Mouse (Mus musculus): ENCODE data around the gene Dlgap1. TPM values are rescaled to one million over a fixed set of nuclear protein-coding genes. Genes with fewer than 3 reads are reported as not detected.

Dlgap1 gene
- polyA plus RNA-seq, 1 experiment from 2014 or later = 1.6 TPM

- Histone ChIP-seq H3K9ac (ENCODE audit: low read depth, low read length) (no peak overlapping the region), H3K4me3 (ENCODE audit: low read depth, low read length) (no peak overlapping the region), H3K4me2 (no peak overlapping the region), H3K36me3 (ENCODE audit: control insufficient read depth, insufficient read depth, low read length) (no peaks in the 10 kb centered on the region), H3K4me1 (replicated peaks; ENCODE audit: control insufficient read depth, insufficient read depth, low read length) (no peaks in the 10 kb centered on the region), H3K9me3 (ENCODE audit: control insufficient read depth, low read length) (no peaks in the 10 kb centered on the region), H3K27ac (ENCODE audit: low read depth, low read length) (no peak overlapping the region), H3K27me3 (replicated peaks; ENCODE audit: control insufficient read depth, insufficient read depth, low read length) (0 out of 2 replicates have a peak, but pooled peaks cover 4% of the 10 kb centered on the region)
- 78% methylated on average over 12 of the region's 12 CpGs for WGBS
- no peak for ATAC-seq (replicated peaks; ENCODE audit: low FRiP score)
- no peak for DNase-seq (ENCODE audit: low spot score)
Measured at GRCm38 (mm10) chr17:70856871-70857415, 888.1 kb downstream of the Dlgap1 start.

GRCm38 (mm10) chr17:70858814-70859213 lies 889.9 kb downstream of the Dlgap1 start:
- Histone ChIP-seq H3K4me1 (replicated peaks; ENCODE audit: control insufficient read depth, insufficient read depth, low read length) (no peaks in the 10 kb centered on the region), H3K4me3 (ENCODE audit: low read depth, low read length) (no peak overlapping the region), H3K36me3 (ENCODE audit: control insufficient read depth, insufficient read depth, low read length) (no peaks in the 10 kb centered on the region), H3K27ac (ENCODE audit: low read depth, low read length) (no peak overlapping the region), H3K4me2 (no peak overlapping the region), H3K9me3 (ENCODE audit: control insufficient read depth, low read length) (no peaks in the 10 kb centered on the region), H3K27me3 (replicated peaks; ENCODE audit: control insufficient read depth, insufficient read depth, low read length) (no peaks in the 10 kb centered on the region), H3K9ac (ENCODE audit: low read depth, low read length) (no peak overlapping the region)
- no peak for ATAC-seq (replicated peaks; ENCODE audit: low FRiP score)
- 79% methylated on average over 4 of the region's 4 CpGs for WGBS
- DNase-seq (ENCODE audit: low spot score) = no peak

GRCm38 (mm10) chr17:70864117-70864516 lies 895.2 kb downstream of the Dlgap1 start:
- no peak for DNase-seq (ENCODE audit: low spot score)
- no peak overlapping the region for H3K9ac ChIP-seq (ENCODE audit: low read depth, low read length)
- no peaks in the 10 kb centered on the region for H3K9me3 ChIP-seq (ENCODE audit: control insufficient read depth, low read length)
- no peaks in the 10 kb centered on the region for H3K4me1 ChIP-seq (replicated peaks; ENCODE audit: control insufficient read depth, insufficient read depth, low read length)
- WGBS = 87% methylated on average over 8 of the region's 8 CpGs
- H3K27ac ChIP-seq (ENCODE audit: low read depth, low read length) = no peak overlapping the region
- H3K36me3 ChIP-seq (ENCODE audit: control insufficient read depth, insufficient read depth, low read length) = no peaks in the 10 kb centered on the region
- no peak overlapping the region for H3K4me2 ChIP-seq
- ATAC-seq (replicated peaks; ENCODE audit: low FRiP score) = no peak
- H3K4me3 ChIP-seq (ENCODE audit: low read depth, low read length) = no peak overlapping the region
- no peaks in the 10 kb centered on the region for H3K27me3 ChIP-seq (replicated peaks; ENCODE audit: control insufficient read depth, insufficient read depth, low read length)

GRCm38 (mm10) chr17:70864645-70865044 lies 895.8 kb downstream of the Dlgap1 start:
- no peak for ATAC-seq (replicated peaks; ENCODE audit: low FRiP score)
- Histone ChIP-seq H3K36me3 (ENCODE audit: control insufficient read depth, insufficient read depth, low read length) (no peaks in the 10 kb centered on the region), H3K9ac (ENCODE audit: low read depth, low read length) (no peak overlapping the region), H3K4me1 (replicated peaks; ENCODE audit: control insufficient read depth, insufficient read depth, low read length) (no peaks in the 10 kb centered on the region), H3K4me3 (ENCODE audit: low read depth, low read length) (no peak overlapping the region), H3K27ac (ENCODE audit: low read depth, low read length) (no peak overlapping the region), H3K9me3 (ENCODE audit: control insufficient read depth, low read length) (no peaks in the 10 kb centered on the region), H3K27me3 (replicated peaks; ENCODE audit: control insufficient read depth, insufficient read depth, low read length) (no peaks in the 10 kb centered on the region), H3K4me2 (no peak overlapping the region)
- DNase-seq (ENCODE audit: low spot score) = no peak
- 72% methylated on average over 3 of the region's 3 CpGs for WGBS

- no peaks in the 10 kb centered on the region for H3K9me3 ChIP-seq (ENCODE audit: control insufficient read depth, low read length)
- 68% methylated on average over 10 of the region's 10 CpGs for WGBS
- no peaks in the 10 kb centered on the region for H3K27me3 ChIP-seq (replicated peaks; ENCODE audit: control insufficient read depth, insufficient read depth, low read length)
- no peak overlapping the region for H3K27ac ChIP-seq (ENCODE audit: low read depth, low read length)
- H3K36me3 ChIP-seq (ENCODE audit: control insufficient read depth, insufficient read depth, low read length) = no peaks in the 10 kb centered on the region
- no peak overlapping the region for H3K9ac ChIP-seq (ENCODE audit: low read depth, low read length)
- DNase-seq (ENCODE audit: low spot score) (no peak), ATAC-seq (replicated peaks; ENCODE audit: low FRiP score) (no peak)
- H3K4me1 ChIP-seq (replicated peaks; ENCODE audit: control insufficient read depth, insufficient read depth, low read length) = no peaks in the 10 kb centered on the region
- no peak overlapping the region for H3K4me2 ChIP-seq
- H3K4me3 ChIP-seq (ENCODE audit: low read depth, low read length) = no peak overlapping the region
Measured at GRCm38 (mm10) chr17:70865060-70865604, 896.3 kb downstream of the Dlgap1 start.

- H3K27me3 ChIP-seq (replicated peaks; ENCODE audit: control insufficient read depth, insufficient read depth, low read length) = no peaks in the 10 kb centered on the region
- H3K27ac ChIP-seq (ENCODE audit: low read depth, low read length) = no peak overlapping the region
- H3K4me3 ChIP-seq (ENCODE audit: low read depth, low read length) = no peak overlapping the region
- no peaks in the 10 kb centered on the region for H3K4me1 ChIP-seq (replicated peaks; ENCODE audit: control insufficient read depth, insufficient read depth, low read length)
- DNase-seq (ENCODE audit: low spot score) (no peak), ATAC-seq (replicated peaks; ENCODE audit: low FRiP score) (no peak)
- WGBS = 87% methylated on average over 5 of the region's 5 CpGs
- no peak overlapping the region for H3K9ac ChIP-seq (ENCODE audit: low read depth, low read length)
- no peak overlapping the region for H3K4me2 ChIP-seq
- no peaks in the 10 kb centered on the region for H3K36me3 ChIP-seq (ENCODE audit: control insufficient read depth, insufficient read depth, low read length)
- H3K9me3 ChIP-seq (ENCODE audit: control insufficient read depth, low read length) = no peaks in the 10 kb centered on the region
Measured at GRCm38 (mm10) chr17:70866029-70866428, 897.2 kb downstream of the Dlgap1 start.

- DNase-seq (ENCODE audit: low spot score) (no peak), ATAC-seq (replicated peaks; ENCODE audit: low FRiP score) (no peak)
- H3K9me3 ChIP-seq (ENCODE audit: control insufficient read depth, low read length) = no peaks in the 10 kb centered on the region
- 86% methylated on average over 6 of the region's 6 CpGs for WGBS
- no peaks in the 10 kb centered on the region for H3K36me3 ChIP-seq (ENCODE audit: control insufficient read depth, insufficient read depth, low read length)
- no peaks in the 10 kb centered on the region for H3K27me3 ChIP-seq (replicated peaks; ENCODE audit: control insufficient read depth, insufficient read depth, low read length)
- no peak overlapping the region for H3K9ac ChIP-seq (ENCODE audit: low read depth, low read length)
- H3K4me2 ChIP-seq = no peak overlapping the region
- no peaks in the 10 kb centered on the region for H3K4me1 ChIP-seq (replicated peaks; ENCODE audit: control insufficient read depth, insufficient read depth, low read length)
- H3K4me3 ChIP-seq (ENCODE audit: low read depth, low read length) = no peak overlapping the region
- H3K27ac ChIP-seq (ENCODE audit: low read depth, low read length) = no peak overlapping the region
Measured at GRCm38 (mm10) chr17:70866538-70867114, 897.8 kb downstream of the Dlgap1 start.

- peaks cover 6% of the 10 kb centered on the region; the same call in 1 of the 2 replicates for H3K4me1 ChIP-seq (replicated peaks; ENCODE audit: control insufficient read depth, insufficient read depth, low read length)
- H3K27ac ChIP-seq (ENCODE audit: low read depth, low read length) = no peak overlapping the region
- 76% methylated on average over 5 of the region's 5 CpGs for WGBS
- no peak for ATAC-seq (replicated peaks; ENCODE audit: low FRiP score)
- no peaks in the 10 kb centered on the region for H3K27me3 ChIP-seq (replicated peaks; ENCODE audit: control insufficient read depth, insufficient read depth, low read length)
- no peak overlapping the region for H3K4me2 ChIP-seq
- H3K9me3 ChIP-seq (ENCODE audit: control insufficient read depth, low read length) = no peaks in the 10 kb centered on the region
- no peak overlapping the region for H3K4me3 ChIP-seq (ENCODE audit: low read depth, low read length)
- H3K36me3 ChIP-seq (ENCODE audit: control insufficient read depth, insufficient read depth, low read length) = no peaks in the 10 kb centered on the region
- no peak overlapping the region for H3K9ac ChIP-seq (ENCODE audit: low read depth, low read length)
- DNase-seq (ENCODE audit: low spot score) = no peak
Measured at GRCm38 (mm10) chr17:70868577-70869229, 899.8 kb downstream of the Dlgap1 start.
